Mouse (Mus musculus) midbrain, embryonic 10.5 days (tissue): ENCODE measurements around the gene Kpna7. TPM values are rescaled to one million over a fixed set of nuclear protein-coding genes. Genes with fewer than 3 reads are reported as not detected.

Experiments
- DNase-seq: peaks from one replicate; pipeline ENCODE4 v3.0.0-alpha.2; 2017; ENCODE audit warnings: low spot score
- H3K27ac ChIP-seq: fragments of 300-500 bp; sonication (generic); replicated peaks from 2 replicates; pipeline ENCODE4 v1.5.1; 2016; ENCODE audit warnings: mild to moderate bottlenecking
- H3K27me3 ChIP-seq: fragments of 300-500 bp; sonication (generic); 2 replicates; pipeline ENCODE4 v1.6.1; 2016; ENCODE audit warnings: low read depth, mild to moderate bottlenecking; ENCODE audit not compliant: poor library complexity, severe bottlenecking
- H3K36me3 ChIP-seq: fragments of 300-500 bp; sonication (generic); 2 replicates; pipeline ENCODE4 v1.6.1; 2016; ENCODE audit warnings: mild to moderate bottlenecking, moderate library complexity
- H3K4me1 ChIP-seq: fragments of 300-500 bp; sonication (generic); 2 replicates; pipeline ENCODE4 v1.6.1; 2016
- H3K4me3 ChIP-seq: fragments of 300-500 bp; sonication (generic); 2 replicates; pipeline ENCODE4 v1.5.1; 2016; ENCODE audit warnings: mild to moderate bottlenecking, moderate library complexity
- H3K9me3 ChIP-seq: fragments of 300-500 bp; sonication (generic); replicated peaks from 2 replicates; pipeline ENCODE4 v1.6.1; 2016; ENCODE audit warnings: mild to moderate bottlenecking
- WGBS: fragments of 180-500 bp; shearing (Covaris S2); methylation state at CpG from one replicate; pipeline ENCODE4 v1.1.7; 2016; 5-methylcytosine and 5-hydroxymethylcytosine counted together
- polyA plus RNA-seq: library from polyadenylated mRNA; unstranded; fragments of >200 nt; fragmentation: Nextera tagmentation; extraction: Ambion mirVana; gene quantifications from 2 replicates; pipeline ENCODE4 v1.2.1, GENCODE M21; 2016

The Kpna7 gene
- polyA plus RNA-seq, 1 experiment from 2014 or later = not detected

DNA sequence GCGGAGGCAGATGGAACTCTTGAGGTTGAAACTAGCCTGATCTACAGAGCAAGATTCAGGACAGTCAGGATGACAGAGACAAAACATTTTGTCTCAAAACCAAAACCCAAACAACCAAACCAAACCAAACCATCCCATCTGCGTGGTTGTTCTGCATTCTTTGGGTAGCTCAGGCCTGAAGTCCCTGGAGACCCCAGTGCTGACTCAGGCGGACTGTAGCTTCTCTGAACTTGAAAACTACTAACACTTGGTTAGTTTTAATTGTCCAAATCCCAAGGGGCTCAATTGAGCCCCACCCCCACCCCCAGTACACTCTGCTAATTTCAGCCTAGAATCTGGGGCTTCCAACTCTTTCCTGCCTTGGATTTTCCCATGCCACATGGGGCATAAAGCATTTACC lies 80.5 kb downstream of the Kpna7 start:
- no peaks in the 10 kb centered on the region for H3K27me3 ChIP-seq
- H3K4me3 ChIP-seq = no peak overlapping the region
- no peaks in the 10 kb centered on the region for H3K4me1 ChIP-seq
- no peak overlapping the region for H3K27ac ChIP-seq
- WGBS = 78% methylated on average over 3 of the region's 3 CpGs
- no peaks in the 10 kb centered on the region for H3K36me3 ChIP-seq
- no peaks in the 10 kb centered on the region for H3K9me3 ChIP-seq
- no peak for DNase-seq

DNA sequence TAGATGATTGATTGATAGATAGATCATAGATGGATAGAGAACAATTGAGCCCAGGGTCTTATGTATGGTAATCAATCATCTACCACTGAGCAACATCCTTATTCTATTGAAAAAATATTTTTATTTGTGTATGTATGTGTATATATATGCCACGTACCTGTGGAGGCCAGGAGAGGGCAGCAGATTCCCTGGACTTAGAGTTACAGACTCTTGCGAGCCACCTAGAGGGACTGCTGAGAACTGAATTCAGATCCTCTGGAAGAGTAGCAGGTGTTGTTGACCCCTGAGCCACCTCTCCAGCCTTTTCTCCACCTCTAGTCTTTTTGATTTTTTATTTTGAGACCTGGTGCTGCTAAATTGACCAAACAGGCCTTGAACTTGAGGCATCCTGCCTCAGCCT lies 85.3 kb downstream of the Kpna7 start:
- Histone ChIP-seq H3K4me1 (no peaks in the 10 kb centered on the region), H3K36me3 (no peaks in the 10 kb centered on the region), H3K27ac (no peak overlapping the region), H3K4me3 (no peak overlapping the region), H3K27me3 (no peaks in the 10 kb centered on the region), H3K9me3 (no peaks in the 10 kb centered on the region)
- DNase-seq = no peak
- 46% methylated on average over 2 of the region's 2 CpGs for WGBS

DNA sequence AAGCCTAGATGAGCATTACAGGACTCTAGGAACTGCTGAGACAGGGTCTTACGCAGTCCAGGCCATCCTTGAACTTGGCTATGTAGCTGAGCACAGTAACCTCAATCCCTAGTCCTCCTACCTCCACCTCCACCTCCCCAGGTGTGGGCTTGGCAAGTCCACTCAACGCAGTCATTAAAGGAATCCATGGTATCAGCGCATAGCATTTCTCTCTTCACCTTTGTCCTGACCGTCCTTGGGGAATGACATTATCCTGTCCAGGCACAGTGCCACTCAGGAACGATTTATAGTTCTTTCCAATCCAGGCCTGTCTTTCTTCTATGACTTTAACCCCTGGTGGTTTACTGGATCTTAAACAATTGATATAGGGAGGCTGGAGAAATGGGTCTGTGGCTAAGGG lies 93.3 kb downstream of the Kpna7 start:
- H3K9me3 ChIP-seq = no peaks in the 10 kb centered on the region
- DNase-seq = no peak
- H3K27me3 ChIP-seq = no peaks in the 10 kb centered on the region
- no peak overlapping the region for H3K27ac ChIP-seq
- 0 out of 2 replicates have a peak, but pooled peaks cover 3% of the 10 kb centered on the region for H3K4me1 ChIP-seq
- WGBS = 86% methylated on average over 5 of the region's 5 CpGs
- no peaks in the 10 kb centered on the region for H3K36me3 ChIP-seq
- H3K4me3 ChIP-seq = no peak overlapping the region

DNA sequence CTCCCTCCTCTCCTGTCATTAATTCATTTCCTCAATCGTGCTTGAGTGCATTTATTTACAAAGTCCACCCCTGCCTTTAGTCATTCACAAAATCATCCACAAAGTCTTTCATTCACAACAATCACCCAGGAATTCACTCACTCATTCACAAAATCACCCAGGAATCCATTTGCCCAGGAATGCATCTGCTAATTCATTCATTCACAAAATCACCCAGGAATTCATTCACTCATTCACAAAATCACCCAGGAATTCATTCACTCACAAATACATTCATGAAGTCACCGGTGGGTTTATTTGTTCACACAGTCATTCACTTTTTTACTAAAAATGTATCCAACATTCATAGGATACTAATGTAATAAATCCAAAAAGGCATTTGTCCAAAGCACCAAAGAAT lies 93.8 kb downstream of the Kpna7 start:
- Histone ChIP-seq H3K4me3 (no peak overlapping the region), H3K9me3 (peaks cover under 1% of the 10 kb centered on the region; the same call in 1 of the 2 replicates), H3K36me3 (no peaks in the 10 kb centered on the region), H3K27ac (no peak overlapping the region), H3K27me3 (no peaks in the 10 kb centered on the region), H3K4me1 (0 out of 2 replicates have a peak, but pooled peaks cover 3% of the 10 kb centered on the region)
- 56% methylated on average over 2 of the region's 2 CpGs for WGBS
- DNase-seq = no peak

DNA sequence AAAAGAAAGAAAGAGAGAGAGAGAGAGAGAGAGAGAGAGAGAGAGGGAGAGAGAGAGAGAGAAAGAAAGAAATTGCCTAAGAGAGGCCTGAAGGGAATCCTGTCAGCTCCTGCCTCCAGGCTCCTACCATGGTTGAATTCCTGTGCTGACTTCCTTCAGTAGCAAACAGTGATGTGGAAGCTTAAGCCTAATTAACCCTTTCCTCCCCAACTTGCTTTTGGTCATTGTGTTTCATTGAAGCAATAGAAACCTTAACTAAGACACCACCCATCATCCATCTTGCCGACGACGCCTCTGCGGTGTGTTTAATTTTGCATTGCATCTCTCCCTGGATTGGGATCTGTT lies 94.8 kb downstream of the Kpna7 start:
- Histone ChIP-seq H3K27ac (no peak overlapping the region), H3K9me3 (peaks cover 9% of the 10 kb centered on the region; the same call in 1 of the 2 replicates), H3K36me3 (no peaks in the 10 kb centered on the region), H3K27me3 (no peaks in the 10 kb centered on the region), H3K4me3 (no peak overlapping the region), H3K4me1 (0 out of 2 replicates have a peak, but pooled peaks cover 3% of the 10 kb centered on the region)
- no peak for DNase-seq
- 89% methylated on average over 4 of the region's 4 CpGs for WGBS

DNA sequence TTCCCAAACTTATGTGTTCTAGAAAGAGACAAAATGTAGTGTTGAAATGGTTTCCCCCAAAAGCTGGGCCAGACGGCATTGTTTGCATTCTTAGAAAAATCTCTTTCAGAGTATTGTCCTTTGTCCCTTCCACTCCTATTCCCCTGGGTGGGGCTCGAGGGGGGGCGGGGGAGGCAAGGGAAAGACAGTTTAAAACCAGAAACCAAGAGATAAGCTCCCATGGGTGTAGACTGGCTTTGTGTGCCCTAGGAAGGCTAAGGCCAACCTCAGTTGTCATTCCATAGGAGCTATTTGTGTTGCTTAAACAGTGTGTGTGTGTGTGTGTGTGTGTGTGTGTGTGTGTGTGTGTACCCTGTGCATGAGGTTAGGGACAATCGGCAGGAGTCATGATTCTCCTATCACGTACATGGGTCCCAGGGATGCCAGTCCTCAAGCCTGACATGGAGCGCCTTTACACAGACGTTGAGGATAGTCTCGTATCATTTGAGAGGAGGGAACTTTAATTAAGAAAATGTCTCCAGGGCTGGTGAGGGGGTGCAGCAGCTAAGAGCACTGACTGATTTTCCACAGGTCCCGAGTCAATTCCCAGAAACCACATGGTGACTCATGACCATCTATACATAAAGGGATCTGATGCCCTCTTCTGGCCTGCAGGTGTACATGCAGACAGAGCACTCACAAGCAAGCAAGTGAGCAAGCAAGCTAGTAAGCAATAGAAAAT lies 95.3 kb downstream of the Kpna7 start:
- 0 out of 2 replicates have a peak, but pooled peaks cover 3% of the 10 kb centered on the region for H3K4me1 ChIP-seq
- no peak overlapping the region for H3K4me3 ChIP-seq

DNA sequence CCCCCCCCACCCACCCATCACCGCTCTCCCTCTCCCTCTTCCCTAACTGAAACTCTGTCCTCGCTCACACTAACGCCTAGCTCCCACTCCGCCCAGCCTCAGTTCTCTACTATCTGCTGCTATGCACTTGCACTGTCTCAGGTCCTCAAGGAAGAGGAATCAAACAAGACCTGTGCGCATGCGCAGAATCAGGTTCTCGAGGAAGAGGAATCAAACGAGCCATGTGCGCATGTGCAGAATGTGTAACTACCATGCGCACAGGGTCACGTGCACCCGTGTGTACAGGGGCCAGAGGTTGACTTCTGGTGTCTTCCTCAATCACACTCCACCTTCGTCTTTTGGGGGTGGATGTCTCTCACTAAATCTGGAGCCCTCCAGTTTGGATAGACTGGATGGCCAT lies 96.3 kb downstream of the Kpna7 start:
- no peaks in the 10 kb centered on the region for H3K27me3 ChIP-seq
- DNase-seq = no peak
- H3K4me1 ChIP-seq = 0 out of 2 replicates have a peak, but pooled peaks cover 3% of the 10 kb centered on the region
- no peak overlapping the region for H3K4me3 ChIP-seq
- 90% methylated on average over 13 of the region's 13 CpGs for WGBS
- peaks cover 23% of the 10 kb centered on the region; the same call in 1 of the 2 replicates for H3K9me3 ChIP-seq
- H3K36me3 ChIP-seq = no peaks in the 10 kb centered on the region
- H3K27ac ChIP-seq = no peak overlapping the region

More for the DNA sequence above, 95.3 kb downstream of the Kpna7 start:
- DNase-seq = peak; percentile 47
- no peaks in the 10 kb centered on the region for H3K27me3 ChIP-seq
- H3K9me3 ChIP-seq = peaks cover 14% of the 10 kb centered on the region; the same call in 1 of the 2 replicates
- no peak overlapping the region for H3K27ac ChIP-seq
- WGBS = 62% methylated on average over 9 of the region's 9 CpGs
- no peaks in the 10 kb centered on the region for H3K36me3 ChIP-seq

DNA sequence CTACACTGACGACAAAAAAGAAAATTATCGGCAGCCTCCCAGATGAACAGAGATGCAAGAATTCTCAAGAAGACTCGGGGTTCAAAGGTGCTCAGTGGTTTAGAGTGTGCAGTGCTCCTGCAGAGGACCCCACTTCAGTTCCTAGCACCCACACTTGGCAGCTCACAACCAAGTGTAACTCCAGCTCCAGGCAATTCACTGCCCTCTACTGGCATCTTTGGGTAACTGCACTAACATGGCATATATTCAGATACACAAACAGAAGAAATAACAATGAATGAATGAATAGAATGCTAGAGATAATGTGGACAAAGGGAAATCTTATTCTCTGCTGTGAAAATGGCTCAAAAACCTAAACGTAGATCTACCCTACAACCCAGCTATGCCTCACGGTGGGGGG lies 99.0 kb downstream of the Kpna7 start:
- Histone ChIP-seq H3K27me3 (no peaks in the 10 kb centered on the region), H3K36me3 (no peaks in the 10 kb centered on the region), H3K9me3 (peaks cover 23% of the 10 kb centered on the region; the same call in 1 of the 2 replicates), H3K4me1 (0 out of 2 replicates have a peak, but pooled peaks cover 3% of the 10 kb centered on the region), H3K27ac (no peak overlapping the region), H3K4me3 (no peak overlapping the region)
- DNase-seq = no peak
- 92% methylated on average over 5 of the region's 5 CpGs for WGBS

DNA sequence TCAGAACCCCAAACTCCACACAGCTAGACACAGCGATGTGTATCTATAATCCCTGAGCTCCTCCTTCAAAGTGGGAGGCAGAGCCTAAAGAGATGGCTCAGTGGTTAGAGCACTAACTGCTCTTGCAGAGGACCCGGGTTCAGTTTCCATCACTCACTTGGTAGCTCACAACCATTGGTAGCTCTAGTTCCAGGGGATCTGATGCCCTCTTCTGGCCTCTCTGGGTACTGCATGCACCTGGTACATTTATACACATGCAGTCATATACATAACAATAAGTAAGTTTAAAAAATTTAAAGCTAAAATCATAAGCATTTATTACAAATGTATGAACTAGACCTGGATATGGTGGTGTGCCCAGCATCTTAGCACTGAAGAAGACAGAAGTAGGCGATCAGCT lies 100.6 kb downstream of the Kpna7 start:
- Histone ChIP-seq H3K27me3 (no peaks in the 10 kb centered on the region), H3K36me3 (no peaks in the 10 kb centered on the region), H3K9me3 (peaks cover 23% of the 10 kb centered on the region; the same call in 1 of the 2 replicates), H3K4me1 (no peaks in the 10 kb centered on the region), H3K4me3 (no peak overlapping the region), H3K27ac (no peak overlapping the region)
- WGBS = 88% methylated on average over 3 of the region's 3 CpGs
- DNase-seq = no peak

DNA sequence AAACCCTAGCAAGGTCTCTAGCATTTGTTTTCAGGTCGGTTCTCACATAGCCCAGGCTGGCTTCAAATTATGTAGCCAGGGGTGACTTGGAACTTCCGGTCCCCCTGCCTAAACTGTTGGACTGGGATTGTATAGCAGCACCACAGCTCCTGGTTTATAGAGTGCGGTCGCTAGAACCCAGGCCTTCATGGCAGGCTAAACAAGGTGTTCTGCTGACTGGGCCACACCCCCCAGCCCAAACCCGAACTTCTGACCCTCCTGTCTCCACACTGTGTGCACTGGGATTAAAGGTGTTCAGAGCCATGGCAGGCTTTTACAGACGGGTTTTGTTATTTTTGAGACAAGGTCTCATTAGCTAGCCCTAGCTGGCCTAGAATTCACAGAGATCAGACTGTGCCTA lies 104.7 kb downstream of the Kpna7 start:
- Histone ChIP-seq H3K9me3 (peaks cover 15% of the 10 kb centered on the region; the same call in 1 of the 2 replicates), H3K27ac (no peak overlapping the region), H3K4me3 (no peak overlapping the region), H3K4me1 (no peaks in the 10 kb centered on the region), H3K36me3 (no peaks in the 10 kb centered on the region), H3K27me3 (no peaks in the 10 kb centered on the region)
- WGBS = 88% methylated on average over 6 of the region's 6 CpGs
- DNase-seq = no peak

DNA sequence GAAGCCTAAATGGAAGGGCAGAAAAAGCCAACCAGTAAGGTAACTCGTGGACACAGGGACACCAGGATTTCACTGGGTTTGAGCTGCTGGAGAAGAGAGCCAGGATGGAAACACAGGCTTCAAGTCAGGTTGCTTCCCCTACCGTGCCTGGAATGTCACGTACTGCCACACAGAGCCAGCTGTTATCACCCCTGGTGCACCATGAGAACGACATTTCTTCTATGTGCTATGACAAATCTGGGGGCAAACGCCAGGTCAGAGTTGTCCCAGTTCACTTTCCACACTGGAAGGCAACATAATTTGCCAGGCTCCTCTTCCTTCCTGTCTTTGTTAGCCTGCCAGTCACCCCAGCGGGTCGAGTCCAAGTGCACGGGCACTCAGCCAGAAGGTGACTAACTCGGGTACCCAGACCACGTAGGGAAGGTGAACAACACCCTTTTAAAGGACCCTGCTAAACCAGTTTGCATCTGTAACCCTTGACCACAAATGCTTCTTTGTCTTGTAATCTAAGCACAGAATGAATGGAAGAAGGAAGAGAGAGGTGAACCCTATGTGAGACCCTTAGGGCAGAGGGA lies 105.2 kb downstream of the Kpna7 start:
- 81% methylated on average over 10 of the region's 10 CpGs for WGBS

DNA sequence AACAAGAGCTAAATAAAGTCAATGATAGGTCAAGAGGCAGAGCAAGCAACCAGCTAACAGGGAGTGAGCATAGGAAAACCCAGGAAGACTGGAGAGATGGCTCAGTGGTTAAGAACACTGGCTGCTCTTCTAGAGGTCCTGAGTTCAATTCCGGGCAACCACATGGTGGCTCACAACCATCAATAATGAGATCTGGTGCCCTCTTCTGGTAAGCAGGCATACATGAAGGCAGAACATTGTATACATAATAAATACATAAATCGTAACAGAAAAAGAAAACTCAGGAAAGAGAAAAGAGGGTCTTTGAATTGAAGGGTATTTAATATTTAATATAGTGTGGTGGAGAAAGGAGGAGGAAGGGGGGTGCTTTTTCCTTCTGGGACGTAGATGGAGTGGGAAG lies 112.6 kb downstream of the Kpna7 start:
- Histone ChIP-seq H3K36me3 (no peaks in the 10 kb centered on the region), H3K9me3 (0 out of 2 replicates have a peak, but pooled peaks cover 5% of the 10 kb centered on the region), H3K27me3 (peaks cover 17% of the 10 kb centered on the region), H3K27ac (no peak overlapping the region), H3K4me1 (peaks cover 6% of the 10 kb centered on the region), H3K4me3 (no peak overlapping the region)
- no peak for DNase-seq
- 84% methylated on average over 3 of the region's 3 CpGs for WGBS

More for the DNA sequence above, 105.2 kb downstream of the Kpna7 start:
- no peaks in the 10 kb centered on the region for H3K36me3 ChIP-seq
- H3K9me3 ChIP-seq = peaks cover 10% of the 10 kb centered on the region; the same call in 1 of the 2 replicates
- H3K27me3 ChIP-seq = no peaks in the 10 kb centered on the region
- no peak overlapping the region for H3K27ac ChIP-seq
- no peak for DNase-seq
- no peaks in the 10 kb centered on the region for H3K4me1 ChIP-seq
- no peak overlapping the region for H3K4me3 ChIP-seq
